Mouse (Mus musculus) bone marrow macrophage, adult 2 months (primary cell): ENCODE results near the gene Pphln1. TPM values are rescaled to one million over a fixed set of nuclear protein-coding genes. Genes with fewer than 3 reads are reported as not detected.

Experiments used
- H3K27ac ChIP-seq: 2 replicates; pipeline ENCODE4 v1.5.1; 2012; ENCODE audit warnings: low read depth, low read length; ENCODE audit not compliant: insufficient read depth
- H3K4me1 ChIP-seq: 2 replicates; pipeline ENCODE4 v1.6.1; 2012; ENCODE audit warnings: low read length; ENCODE audit not compliant: control insufficient read depth, insufficient read depth
- H3K4me3 ChIP-seq: 2 replicates; pipeline ENCODE4 v1.5.1; 2012; ENCODE audit warnings: mild to moderate bottlenecking, low read length, moderate library complexity; ENCODE audit not compliant: insufficient read depth
- CTCF ChIP-seq: IDR thresholded peaks from 2 replicates; pipeline ENCODE4 v1.5.1; 2012; ENCODE audit warnings: low read depth, mild to moderate bottlenecking, low read length, moderate library complexity
- POLR2A ChIP-seq: IDR thresholded peaks from 2 replicates; pipeline ENCODE4 v1.6.1; 2012; ENCODE audit warnings: mild to moderate bottlenecking, low read depth, low read length, borderline replicate concordance
- polyA plus RNA-seq: library from polyadenylated mRNA; stranded (reverse); fragments of >200 nt; gene quantifications from 2 replicates; pipeline ENCODE4 v1.2.4, GENCODE M21; 2012; ENCODE audit not compliant: missing spikeins, insufficient read depth, insufficient read length

Pphln1 gene
- polyA plus RNA-seq, 1 experiment = 25.5 TPM

DNA sequence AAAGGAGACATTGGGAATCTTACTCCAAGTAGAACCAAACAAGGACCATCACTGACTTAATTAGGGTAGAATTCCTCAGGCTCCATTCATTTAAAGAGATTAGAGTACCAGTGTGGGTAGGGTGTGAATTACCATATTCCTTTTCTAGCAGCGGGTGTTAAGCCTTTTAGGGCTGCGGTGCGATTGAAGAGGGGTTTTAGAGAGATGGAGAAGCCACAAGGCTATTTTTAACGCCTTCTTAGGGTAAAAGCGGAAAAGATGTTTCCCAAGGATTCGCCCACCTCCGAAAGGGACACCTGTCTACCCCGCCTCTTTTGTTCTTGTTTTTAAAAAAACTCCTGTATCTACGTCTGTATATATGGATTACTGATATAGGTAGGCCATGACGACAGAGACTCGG is 881 bp upstream of the Pphln1 start:
- Histone ChIP-seq H3K27ac (no peak overlapping the region), H3K4me3 (peak overlapping the region; percentile 81), H3K4me1 (peaks cover 23% of the 10 kb centered on the region)
- no peak for TF ChIP-seq POLR2A
- no peak for TF ChIP-seq CTCF

DNA sequence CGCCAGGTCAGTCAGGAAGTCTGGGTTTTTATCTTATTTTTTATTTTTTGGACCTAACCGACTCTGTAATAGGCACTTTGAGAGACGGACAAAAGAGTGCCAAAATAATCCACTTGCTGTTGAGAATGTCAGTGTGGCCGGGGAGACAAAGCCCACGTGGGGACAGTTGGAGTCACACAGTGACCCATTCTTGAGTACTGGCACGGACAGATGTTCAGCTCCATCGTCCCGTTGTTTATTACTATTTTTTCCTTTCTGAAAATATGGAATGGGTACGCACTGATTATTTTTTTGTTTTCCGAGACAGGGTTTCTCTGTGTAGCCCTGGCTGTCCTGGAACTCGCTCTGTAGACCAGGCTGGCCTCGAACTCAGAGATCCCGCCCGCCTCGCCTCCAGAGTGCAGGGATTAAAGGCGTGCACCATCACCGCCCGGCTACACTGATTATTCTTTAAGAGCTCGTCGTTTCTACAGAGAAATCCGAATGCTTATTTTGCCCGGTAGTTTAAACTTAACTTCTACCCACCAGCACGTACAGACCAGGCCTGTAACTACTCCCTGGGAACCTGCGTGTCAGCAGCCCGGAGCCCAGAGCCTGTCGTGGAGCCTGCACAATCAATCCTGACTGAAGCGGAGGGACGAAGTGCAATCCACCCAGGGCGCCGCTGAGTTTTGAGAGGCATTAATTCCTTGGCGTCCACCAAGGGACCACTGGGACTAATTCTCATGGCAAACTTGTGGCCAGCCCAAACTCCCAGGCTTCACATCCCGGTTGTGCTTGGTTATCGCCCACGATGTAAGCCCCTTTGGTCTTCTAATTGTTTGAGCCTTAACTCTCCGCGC is 770 bp downstream of the Pphln1 start:
- Histone ChIP-seq H3K4me3 (peak overlapping the region; percentile 81), H3K27ac (peak overlapping the region; percentile 67), H3K4me1 (peaks cover 23% of the 10 kb centered on the region)
- TF ChIP-seq POLR2A (no peak), CTCF (no peak)

DNA sequence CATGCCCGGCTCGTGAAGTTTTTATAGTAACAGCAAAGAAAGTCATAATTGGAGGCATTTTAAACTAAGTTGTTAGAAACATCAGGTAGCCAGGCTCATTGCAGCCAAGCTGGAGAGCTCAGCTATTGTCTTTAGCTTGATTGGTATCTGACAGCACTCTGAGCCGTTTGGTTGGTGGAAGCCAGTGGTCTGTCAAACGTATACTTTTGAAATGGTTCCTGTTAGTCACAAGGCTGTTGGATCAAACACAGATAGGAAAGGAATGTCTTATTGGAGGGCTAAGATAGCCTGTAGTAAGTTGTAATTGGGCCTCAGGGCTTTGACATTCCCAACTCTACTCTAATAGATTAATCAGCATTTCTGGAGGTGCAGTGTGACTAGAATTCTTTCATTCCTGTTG is 3.3 kb downstream of the Pphln1 start:
- H3K27ac ChIP-seq = no peak overlapping the region
- H3K4me3 ChIP-seq = no peak overlapping the region
- peaks cover 33% of the 10 kb centered on the region for H3K4me1 ChIP-seq
- TF ChIP-seq CTCF (no peak), POLR2A (no peak)

DNA sequence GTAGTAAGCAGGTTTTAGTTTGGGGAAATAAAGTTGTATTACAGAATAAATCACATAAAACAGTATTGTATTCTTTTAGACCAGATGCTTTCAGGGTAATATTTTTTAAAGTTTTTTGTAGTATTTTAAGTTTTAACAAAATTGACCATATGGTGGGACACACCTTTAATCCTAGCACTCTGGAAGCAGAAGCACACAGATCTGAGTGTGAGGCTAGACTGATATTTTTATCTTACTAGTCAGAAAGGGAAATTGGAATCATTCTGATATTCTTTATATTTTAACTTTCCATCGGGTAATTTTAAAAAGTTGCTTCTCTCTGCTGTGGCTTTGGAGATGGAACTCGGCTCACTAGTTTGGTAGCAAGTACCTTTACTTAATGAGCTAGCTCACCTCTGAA is 4.6 kb downstream of the Pphln1 start:
- Histone ChIP-seq H3K4me1 (peaks cover 29% of the 10 kb centered on the region), H3K4me3 (no peak overlapping the region), H3K27ac (no peak overlapping the region)
- TF ChIP-seq CTCF (no peak), POLR2A (no peak)

DNA sequence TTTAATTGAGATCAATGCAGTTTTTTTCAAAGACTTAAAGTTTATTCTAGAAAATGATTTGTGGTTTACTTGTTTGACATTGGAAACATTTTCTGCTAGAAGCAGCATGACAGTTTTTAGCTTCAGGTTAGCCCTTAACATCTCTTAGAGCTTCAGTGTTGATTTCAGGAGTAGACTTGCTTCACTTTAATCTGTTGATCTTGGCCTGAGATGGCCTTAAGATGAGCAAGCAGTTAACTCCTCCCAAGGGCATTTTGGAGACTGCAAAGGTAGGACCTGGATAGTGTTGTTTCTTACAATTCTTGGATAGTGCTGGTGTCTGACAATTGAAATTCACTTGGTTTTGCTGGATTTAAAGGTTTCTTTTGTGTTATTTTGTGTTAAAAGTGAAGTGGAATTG is 6.7 kb downstream of the Pphln1 start:
- Histone ChIP-seq H3K27ac (no peak overlapping the region), H3K4me3 (no peak overlapping the region), H3K4me1 (peaks cover 28% of the 10 kb centered on the region)
- TF ChIP-seq POLR2A (no peak), CTCF (no peak)

DNA sequence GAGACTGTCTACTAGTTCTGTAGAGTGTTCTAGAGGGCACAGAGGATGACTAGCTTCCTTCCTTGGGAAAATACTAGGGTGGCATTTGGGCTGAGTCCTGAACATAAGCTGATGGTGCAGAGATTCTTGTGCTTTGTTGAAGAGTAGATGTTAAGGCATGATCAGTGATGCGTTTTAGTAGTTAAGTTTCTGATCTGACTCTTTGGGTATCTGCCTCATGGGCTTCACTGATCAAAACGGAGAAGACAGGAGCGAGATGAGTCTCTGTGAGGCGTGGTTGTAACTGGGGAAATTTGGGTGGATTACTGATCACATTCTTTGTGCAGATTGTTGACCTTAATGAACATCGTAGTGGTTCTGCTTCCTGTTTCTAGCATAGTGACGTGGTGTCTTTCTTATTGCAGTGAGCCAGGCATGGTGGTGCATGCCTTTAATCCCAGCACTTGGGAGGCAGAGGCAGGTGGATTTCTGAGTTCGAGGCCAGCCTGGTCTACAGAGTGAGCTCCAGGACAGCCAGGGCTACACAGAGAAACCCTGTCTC is 7.4 kb downstream of the Pphln1 start:
- Histone ChIP-seq H3K4me3 (no peak overlapping the region), H3K4me1 (peaks cover 25% of the 10 kb centered on the region), H3K27ac (no peak overlapping the region)
- TF ChIP-seq POLR2A (no peak), CTCF (no peak)

DNA sequence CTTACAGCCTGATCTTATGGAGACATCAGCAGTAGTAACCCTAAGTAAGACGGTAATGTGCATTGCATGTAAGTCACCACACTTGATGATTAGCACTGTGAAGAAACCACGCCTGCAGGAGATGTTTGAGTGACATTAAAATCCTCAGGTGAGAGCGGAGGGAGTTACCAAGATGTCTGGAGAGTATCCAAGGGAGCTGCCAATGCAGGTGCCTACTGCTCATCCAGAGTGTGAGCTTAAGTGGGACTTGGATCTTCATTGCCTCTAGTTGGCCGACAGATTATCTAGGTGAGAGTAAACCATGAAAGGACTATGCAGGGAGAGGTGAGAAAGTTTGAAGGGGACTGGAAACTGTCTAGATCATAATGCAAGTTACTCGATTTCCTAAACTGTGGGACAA is 8.3 kb downstream of the Pphln1 start:
- Histone ChIP-seq H3K27ac (no peak overlapping the region), H3K4me1 (peaks cover 21% of the 10 kb centered on the region), H3K4me3 (no peak overlapping the region)
- no peak for TF ChIP-seq POLR2A
- no peak for TF ChIP-seq CTCF

DNA sequence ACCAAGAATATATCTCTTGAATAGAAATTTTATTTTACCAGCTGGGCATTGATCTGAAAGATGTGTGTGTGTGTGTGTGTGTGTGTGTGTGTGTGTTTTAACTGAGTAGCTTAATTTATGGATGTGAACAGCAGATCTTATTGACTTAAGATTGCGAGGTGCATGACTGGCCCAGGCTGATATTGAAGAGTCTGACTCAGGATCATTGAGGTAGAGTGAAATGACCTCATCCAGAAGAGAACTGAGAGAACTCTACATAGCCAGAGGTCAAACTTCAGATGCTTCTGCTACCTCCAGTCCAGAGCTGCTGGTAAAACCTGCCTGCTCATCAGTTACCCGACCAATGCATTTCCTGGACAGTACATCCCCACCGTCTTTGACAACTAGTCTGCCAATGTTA is 14.3 kb downstream of the Pphln1 start:
- Histone ChIP-seq H3K4me3 (no peak overlapping the region), H3K27ac (no peak overlapping the region), H3K4me1 (peaks cover 5% of the 10 kb centered on the region; the same call in 1 of the 2 replicates)
- TF ChIP-seq POLR2A (no peak), CTCF (no peak)

DNA sequence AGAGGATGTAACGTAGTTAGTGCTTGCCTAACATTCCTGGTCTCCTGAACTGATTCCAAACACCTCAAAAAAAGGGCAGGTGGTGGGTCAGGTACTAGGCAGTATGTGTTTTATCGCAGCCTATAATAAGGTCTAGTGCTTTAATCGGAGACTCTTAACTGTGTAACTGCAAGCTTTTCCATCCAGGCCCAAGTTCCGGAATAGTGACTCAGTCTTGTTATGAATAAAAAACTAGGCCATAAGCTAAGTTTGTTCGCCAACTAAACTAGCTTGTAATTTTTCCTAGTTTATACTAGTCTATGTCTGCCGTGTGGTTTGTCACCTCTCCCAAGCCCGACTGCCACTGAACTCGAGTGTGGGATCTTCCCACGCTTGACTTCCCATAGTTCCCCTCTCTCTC is 16.3 kb downstream of the Pphln1 start:
- TF ChIP-seq POLR2A = no peak
- no peak for TF ChIP-seq CTCF
- Histone ChIP-seq H3K4me1 (no peaks in the 10 kb centered on the region), H3K27ac (no peak overlapping the region), H3K4me3 (no peak overlapping the region)

DNA sequence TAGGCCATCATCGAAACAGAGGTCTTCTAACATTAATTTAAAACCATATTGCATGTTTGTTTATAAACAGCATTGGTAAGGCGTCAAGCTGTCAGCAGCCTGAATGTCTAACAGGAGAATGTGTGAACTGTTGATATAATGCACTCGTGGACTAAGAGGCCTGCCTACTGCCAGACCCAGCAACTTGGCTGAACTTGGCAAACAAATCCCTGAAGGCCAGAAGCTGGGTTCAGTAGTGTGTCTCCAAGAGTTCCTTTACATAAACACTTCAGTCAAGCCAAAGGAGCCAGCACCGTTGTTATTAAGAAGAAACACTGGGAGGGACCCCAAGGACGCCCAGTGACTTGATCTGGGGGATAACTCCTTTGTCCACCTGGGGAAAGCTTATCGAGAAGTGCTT is 18.1 kb downstream of the Pphln1 start:
- H3K4me3 ChIP-seq = no peak overlapping the region
- H3K27ac ChIP-seq = no peak overlapping the region
- TF ChIP-seq POLR2A = no peak
- TF ChIP-seq CTCF = no peak
- H3K4me1 ChIP-seq = no peaks in the 10 kb centered on the region
